21 mouse cellular contexts compared by ENCODE assay signal in genomic region chr6:100700774-100701173, GRCm38 (mm10). TPM values are rescaled to one million over a fixed set of nuclear protein-coding genes. Genes with fewer than 3 reads are reported as not detected.
A peak's percentile ranks its signal among the peaks of the same experiment; 100 is the strongest.
DNase-seq lines count a peak whose midpoint lies in the region; ATAC-seq lines count a peak whose summit lies in the region.
"Had no signal": no experiment of that assay in that cellular context is flagged by ENCODE, and none has a peak within 500 bp of the region (broad histone marks: within the 10 kb centered on the region; RNA-seq: fewer than 3 reads in every experiment).

No protein-coding gene starts in this region.

- peaks cover 12% of the 10 kb centered on the region for H3K27me3 ChIP-seq in forebrain, embryonic 11.5 days (ENCODE audit: control insufficient read depth, insufficient read depth, low read length)
- H3K27me3 ChIP-seq in forebrain, embryonic 10.5 days (ENCODE audit: poor library complexity, severe bottlenecking) = peaks cover 37% of the 10 kb centered on the region
- H3K27me3 ChIP-seq: CH12.LX; embryonic facial prominence, embryonic 15.5 days had no signal

- no peak overlapping the region for H3K4me3 ChIP-seq in forebrain, embryonic 11.5 days (ENCODE audit: low read depth, low read length)
- no peak overlapping the region for H3K4me3 ChIP-seq in forebrain, embryonic 10.5 days
- H3K4me3 ChIP-seq: embryonic facial prominence, embryonic 15.5 days; kidney, embryonic 15.5 days; left cerebral cortex, adult 2 months; midbrain, embryonic 13.5 days; neural tube, embryonic 13.5 days had no signal

- 80% methylated on average over 5 of the region's 5 CpGs for WGBS in forebrain, embryonic 11.5 days
- WGBS in forebrain, embryonic 10.5 days = 79% methylated on average over 5 of the region's 5 CpGs

- no peak overlapping the region for H3K9ac ChIP-seq in forebrain, embryonic 11.5 days (ENCODE audit: low read length)
- H3K9ac ChIP-seq: embryonic facial prominence, embryonic 15.5 days; kidney, embryonic 15.5 days; midbrain, embryonic 13.5 days; neural tube, embryonic 13.5 days had no signal

- no peak overlapping the region for H3K27ac ChIP-seq in forebrain, embryonic 11.5 days (ENCODE audit: low read depth, low read length)
- H3K27ac ChIP-seq in forebrain, embryonic 10.5 days = no peak overlapping the region
- H3K27ac ChIP-seq: embryonic facial prominence, embryonic 15.5 days; kidney, embryonic 15.5 days; left cerebral cortex, adult 2 months; midbrain, embryonic 13.5 days; neural tube, embryonic 13.5 days had no signal

- no peaks in the 10 kb centered on the region for H3K9me3 ChIP-seq in forebrain, embryonic 11.5 days (ENCODE audit: control insufficient read depth, low read length)
- H3K9me3 ChIP-seq in forebrain, embryonic 10.5 days = no peaks in the 10 kb centered on the region
- H3K9me3 ChIP-seq: embryonic facial prominence, embryonic 15.5 days; kidney, embryonic 15.5 days; midbrain, embryonic 13.5 days; neural tube, embryonic 13.5 days had no signal

- no peaks in the 10 kb centered on the region for H3K36me3 ChIP-seq in forebrain, embryonic 11.5 days (ENCODE audit: control insufficient read depth, insufficient read depth, low read length)
- no peaks in the 10 kb centered on the region for H3K36me3 ChIP-seq in forebrain, embryonic 10.5 days (replicated peaks)
- H3K36me3 ChIP-seq: embryonic facial prominence, embryonic 15.5 days; kidney, embryonic 15.5 days; midbrain, embryonic 13.5 days; neural tube, embryonic 13.5 days had no signal

- H3K4me1 ChIP-seq in forebrain, embryonic 11.5 days (replicated peaks; ENCODE audit: control insufficient read depth, insufficient read depth, low read length) = peaks cover 7% of the 10 kb centered on the region
- peaks cover 16% of the 10 kb centered on the region for H3K4me1 ChIP-seq in forebrain, embryonic 10.5 days

- no peak overlapping the region for H3K4me2 ChIP-seq in forebrain, embryonic 11.5 days (ENCODE audit: low read depth, low read length, severe bottlenecking)
- H3K4me2 ChIP-seq: embryonic facial prominence, embryonic 15.5 days; kidney, embryonic 15.5 days; midbrain, embryonic 13.5 days; neural tube, embryonic 13.5 days had no signal

- ATAC-seq in forebrain, embryonic 11.5 days (replicated peaks; ENCODE audit: low FRiP score) = no peak
- ATAC-seq: inflammation-experienced regulatory T-cells, adult 6 months; lung, postnatal 0 days; midbrain, embryonic 13.5 days had no signal

- peak; percentile 44 for DNase-seq in forebrain, embryonic 11.5 days (ENCODE audit: low spot score)
- DNase-seq in forebrain, embryonic 10.5 days (ENCODE audit: extremely low spot score, low spot score) = no peak
- peak; percentile 43 for DNase-seq in layer of hippocampus, adult 11-12 months (ENCODE audit: low spot score)
- no peak for DNase-seq in layer of hippocampus, postnatal 25 days (ENCODE audit: extremely low spot score in 1 of 2, low spot score in 1 of 2)
- peak; percentile 19 for DNase-seq in right cerebral cortex, adult 18-20 months
- no peak for DNase-seq in right cerebral cortex, adult 2 months (ENCODE audit: low spot score in 2 of 2)
- DNase-seq in telencephalon, adult 2 months (ENCODE audit: low read depth, low spot score) = peak; percentile 46
- no peak for DNase-seq in adrenal gland, postnatal 25 days
- DNase-seq: embryo, embryonic 11 days; gastrocnemius, postnatal 25 days; kidney, postnatal 4 days; liver had no signal

RNA-seq across cellular contexts. Expression of gene Gxylt2, which starts 3.8 kb away (rescaled TPM):
- polyA plus RNA-seq in forebrain, embryonic 11.5 days (2014; fragmentation: Nextera tagmentation; extraction: Ambion mirVana) = 2.8 and 3.2 TPM in 2 replicates
- 1.2 and 1.3 TPM in 2 replicates for polyA plus RNA-seq in forebrain, embryonic 10.5 days (2016; fragmentation: Nextera tagmentation; extraction: Ambion mirVana)
- total RNA-seq in layer of hippocampus, postnatal 25 days (2021) = 1 to 10 TPM; 1.6 to 2.0 TPM
- total RNA-seq in adrenal gland, postnatal 25 days (2021) = 0.48 and 0.73 TPM in 2 replicates
- total RNA-seq: MEL had no signal

RNA-seq across cellular contexts. Expression of gene Shq1, which starts 29.8 kb away (rescaled TPM):
- polyA plus RNA-seq in forebrain, embryonic 11.5 days (2014; fragmentation: Nextera tagmentation; extraction: Ambion mirVana) = 17.6 and 19.2 TPM in 2 replicates
- polyA plus RNA-seq in forebrain, embryonic 10.5 days (2016; fragmentation: Nextera tagmentation; extraction: Ambion mirVana) = 26.5 and 27.4 TPM in 2 replicates
- total RNA-seq in layer of hippocampus, postnatal 25 days (2021) = 1 to 10 TPM; 4.9 to 5.9 TPM
- 8.7 and 9.1 TPM in 2 replicates for total RNA-seq in adrenal gland, postnatal 25 days (2021)

Comparison
In these comparisons a context has a peak if more than half of its experiments do, and no peak if none do; other contexts are left out.
1. DNase-seq: peak in forebrain, embryonic 11.5 days (single experiment), layer of hippocampus, adult 11-12 months (single experiment), right cerebral cortex, adult 18-20 months (single experiment) and telencephalon, adult 2 months (single experiment); none in forebrain, embryonic 10.5 days (single experiment), layer of hippocampus, postnatal 25 days (0 of 2), right cerebral cortex, adult 2 months (0 of 2) and adrenal gland, postnatal 25 days (single experiment).